Mouse (Mus musculus) spleen, adult 10 weeks (tissue): ENCODE measurements around the gene Tdpoz2. TPM values are rescaled to one million over a fixed set of nuclear protein-coding genes. Genes with fewer than 3 reads are reported as not detected.

Experiments
- polyA plus RNA-seq: library from polyadenylated mRNA; stranded (reverse); fragments of 350-450 nt; fragmentation: Illumina TruSeq; extraction: RNeasy Lipid Tissue Mini Kit (QIAGEN cat#74804); gene quantifications from one replicate; pipeline ENCODE4 v1.2.3, GENCODE M21; 2015; ENCODE audit warnings: low replicate concordance; ENCODE audit not compliant: insufficient read depth

The Tdpoz2 gene
- not detected for polyA plus RNA-seq

GRCm38 (mm10) chr3:93652586-93652985 is at the start of gene Tdpoz2:
Gene Tdpoz2, minus strand, starts transcription at chr3:93652686.

GRCm38 (mm10) chr3:93692970-93693369 is 40.5 kb upstream of the Tdpoz2 start, which contains the start of gene Gm37596:
Gene Gm37596, minus strand, starts transcription at chr3:93693070.

GRCm38 (mm10) chr3:93676210-93676609 is 23.7 kb upstream of the Tdpoz2 start, which contains the start of gene Tdpoz1:
Gene Tdpoz1, minus strand, starts transcription at chr3:93676310.

Other genes starting within 250 kb of the Tdpoz2 start
- not detected for gene Tchh, start 210.4 kb downstream of the Tdpoz2 start, polyA plus RNA-seq
- gene Tchhl1, start 183.9 kb downstream of the Tdpoz2 start, polyA plus RNA-seq, result not detected
- gene S100a11, start 132.2 kb downstream of the Tdpoz2 start, polyA plus RNA-seq, result 965 TPM
- 335 TPM for gene S100a10, start 97.6 kb downstream of the Tdpoz2 start, polyA plus RNA-seq
- gene Tdpoz1, start 23.6 kb upstream of the Tdpoz2 start, polyA plus RNA-seq, result not detected
- gene Gm37596, start 40.4 kb upstream of the Tdpoz2 start, polyA plus RNA-seq, result not detected
- not detected for gene Gm5773, start 120.3 kb upstream of the Tdpoz2 start, polyA plus RNA-seq
- not detected for gene Tdpoz4, start 143.7 kb upstream of the Tdpoz2 start, polyA plus RNA-seq
- not detected for gene Tdpoz3, start 173.3 kb upstream of the Tdpoz2 start, polyA plus RNA-seq